Mouse (Mus musculus): ENCODE measurements around the gene Alox12b.

DNA sequence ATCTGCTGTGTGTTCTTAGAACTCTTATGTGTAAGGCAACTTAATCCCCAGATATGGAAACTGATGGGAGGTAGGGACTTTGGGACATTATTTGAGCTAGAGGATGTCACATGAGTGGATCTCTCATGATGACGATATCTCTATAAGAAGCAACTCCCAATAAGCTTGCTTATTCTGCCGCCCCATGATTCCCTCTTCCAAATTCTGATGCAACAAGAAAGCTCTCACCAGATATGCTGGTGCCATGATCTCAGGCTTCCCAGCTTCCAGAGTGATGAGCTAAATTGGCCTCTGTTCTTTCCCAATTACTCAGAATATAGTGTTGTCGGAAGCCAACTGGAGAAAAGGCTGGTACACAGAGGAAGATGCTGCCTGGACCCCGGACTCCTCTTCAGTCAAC is 44.9 kb upstream of the Alox12b start:
- TF ChIP-seq CTCF (IDR thresholded peaks at IDR 0.05; ENCODE audit: borderline replicate concordance, insufficient read depth, low read depth, low read length), result no peak
- no peak for TF ChIP-seq POLR2A (IDR thresholded peaks at IDR 0.05; ENCODE audit: borderline replicate concordance, insufficient read depth, low read length)

Measured in cerebellum, adult 2 months (tissue).